Mouse (Mus musculus): ENCODE measurements around the gene C130050O18Rik. TPM values are rescaled to one million over a fixed set of nuclear protein-coding genes. Genes with fewer than 3 reads are reported as not detected.

Gene C130050O18Rik
- total RNA-seq (2021): under 1 TPM; 0.70 to 0.78 TPM

- no peak for DNase-seq (ENCODE audit: low spot score)
Measured at GRCm38 (mm10) chr5:139404801-139405401, at the start of gene C130050O18Rik. C130050O18Rik (plus strand) TSS chr5:139405280.

GRCm38 (mm10) chr5:139358653-139359052, 46.4 kb upstream of the C130050O18Rik start:
- intact Hi-C loops (cut with DNase I): no loop called here
- no peak for DNase-seq (ENCODE audit: low spot score)

More at GRCm38 (mm10) chr5:139404801-139405401, at the start of gene C130050O18Rik:
- intact Hi-C loops (cut with DNase I): loop anchor here (5.0 kb wide), 2 partner anchors 42 to 77 kb away; partner anchors contain the start of gene Zfand2a

GRCm38 (mm10) chr5:139359244-139359643, 45.8 kb upstream of the C130050O18Rik start:
- DNase-seq (ENCODE audit: low spot score): no peak
- intact Hi-C loops (cut with DNase I): no loop called here

GRCm38 (mm10) chr5:139363858-139364257, 41.2 kb upstream of the C130050O18Rik start:
- no peak for DNase-seq (ENCODE audit: low spot score)
- intact Hi-C loops (cut with DNase I): loop anchor here (1.0 to 5.0 kb wide), 4 partner anchors 34 to 141 kb away; no protein-coding TSS in a partner anchor

- DNase-seq (ENCODE audit: low spot score): peak; percentile 73
Measured at GRCm38 (mm10) chr5:139364260-139364910, 40.7 kb upstream of the C130050O18Rik start.

GRCm38 (mm10) chr5:139364911-139365571, 40.0 kb upstream of the C130050O18Rik start:
- intact Hi-C loops (cut with DNase I): loop anchor here (1.0 to 5.0 kb wide), 3 partner anchors 33 to 102 kb away; no protein-coding TSS in a partner anchor
- DNase-seq (ENCODE audit: low spot score): no peak

More at GRCm38 (mm10) chr5:139364260-139364910, 40.7 kb upstream of the C130050O18Rik start:
- intact Hi-C loops (cut with DNase I): loop anchor here (1.0 to 5.0 kb wide), 3 partner anchors 34 to 102 kb away; no protein-coding TSS in a partner anchor

- intact Hi-C loops (cut with DNase I): loop anchor here (2.0 kb wide), 1 partner anchor 101 kb away; no protein-coding TSS in a partner anchor
- no peak for DNase-seq (ENCODE audit: low spot score)
Measured at GRCm38 (mm10) chr5:139365827-139366226, 39.3 kb upstream of the C130050O18Rik start.

- no peak for DNase-seq (ENCODE audit: low spot score)
- intact Hi-C loops (cut with DNase I): no loop called here
Measured at GRCm38 (mm10) chr5:139366484-139366883, 38.6 kb upstream of the C130050O18Rik start.

GRCm38 (mm10) chr5:139367884-139368458, 37.1 kb upstream of the C130050O18Rik start:
- intact Hi-C loops (cut with DNase I): no loop called here
- no peak for DNase-seq (ENCODE audit: low spot score)

GRCm38 (mm10) chr5:139368638-139369320, 36.3 kb upstream of the C130050O18Rik start:
- intact Hi-C loops (cut with DNase I): no loop called here
- DNase-seq (ENCODE audit: low spot score): no peak

- intact Hi-C loops (cut with DNase I): no loop called here
- DNase-seq (ENCODE audit: low spot score): no peak
Measured at GRCm38 (mm10) chr5:139370336-139370735, 34.7 kb upstream of the C130050O18Rik start.

GRCm38 (mm10) chr5:139371118-139371517, 34.0 kb upstream of the C130050O18Rik start:
- intact Hi-C loops (cut with DNase I): no loop called here

GRCm38 (mm10) chr5:139371631-139372401, 33.3 kb upstream of the C130050O18Rik start:
- intact Hi-C loops (cut with DNase I): no loop called here
- DNase-seq (ENCODE audit: low spot score): peak; percentile 85

More at GRCm38 (mm10) chr5:139371118-139371517, 34.0 kb upstream of the C130050O18Rik start:
- DNase-seq (ENCODE audit: low spot score): no peak

- DNase-seq (ENCODE audit: low spot score): no peak
- intact Hi-C loops (cut with DNase I): no loop called here
Measured at GRCm38 (mm10) chr5:139373126-139373525, 32.0 kb upstream of the C130050O18Rik start.

GRCm38 (mm10) chr5:139373889-139374444, 31.1 kb upstream of the C130050O18Rik start:
- DNase-seq (ENCODE audit: low spot score): no peak
- intact Hi-C loops (cut with DNase I): no loop called here

- intact Hi-C loops (cut with DNase I): no loop called here
- no peak for DNase-seq (ENCODE audit: low spot score)
Measured at GRCm38 (mm10) chr5:139374841-139375240, 30.2 kb upstream of the C130050O18Rik start.

GRCm38 (mm10) chr5:139377468-139378270, 27.4 kb upstream of the C130050O18Rik start, which contains the start of gene Gpr146:
Gpr146 (plus strand) TSS chr5:139377697.
- DNase-seq (ENCODE audit: low spot score): peak; percentile 60
- intact Hi-C loops (cut with DNase I): no loop called here

GRCm38 (mm10) chr5:139378271-139378556, 26.9 kb upstream of the C130050O18Rik start:
- intact Hi-C loops (cut with DNase I): no loop called here
- DNase-seq (ENCODE audit: low spot score): no peak

Measured in heart, postnatal 25 days (tissue).